Mouse (Mus musculus) urinary bladder, adult 2 months (tissue): ENCODE data around the gene Zfp60. TPM values are rescaled to one million over a fixed set of nuclear protein-coding genes. Genes with fewer than 3 reads are reported as not detected.
A peak's percentile ranks its signal among the peaks of the same experiment; 100 is the strongest.

Source experiments
- DNase-seq: peaks from one replicate; pipeline ENCODE4 v3.0.0; 2022; ENCODE audit warnings: low spot score
- polyA plus RNA-seq: library from polyadenylated mRNA; depleted of rRNA; stranded (reverse); fragments of >200 nt; gene quantifications from 2 replicates; pipeline ENCODE4 v1.2.3, GENCODE M21; 2012; rRNA removed

Gene Zfp60
- 6.3 and 8.1 TPM in 2 replicates for polyA plus RNA-seq

- peak; percentile 74 for DNase-seq
Measured at GRCm38 (mm10) chr7:27731281-27731883, at the start of gene Zfp60. Gene Zfp60 (plus strand): TSS chr7:27731389.

GRCm38 (mm10) chr7:27683218-27683617, 48.0 kb upstream of the Zfp60 start:
- DNase-seq = no peak

GRCm38 (mm10) chr7:27685220-27685619, 46.0 kb upstream of the Zfp60 start:
- no peak for DNase-seq

- no peak for DNase-seq
Measured at GRCm38 (mm10) chr7:27685681-27686080, 45.5 kb upstream of the Zfp60 start.

GRCm38 (mm10) chr7:27687043-27687442, 44.1 kb upstream of the Zfp60 start:
- DNase-seq = no peak

- no peak for DNase-seq
Measured at GRCm38 (mm10) chr7:27687836-27688235, 43.4 kb upstream of the Zfp60 start.

GRCm38 (mm10) chr7:27688246-27688788, 42.9 kb upstream of the Zfp60 start:
- no peak for DNase-seq

GRCm38 (mm10) chr7:27688815-27689612, 42.2 kb upstream of the Zfp60 start, which contains the start of gene Zfp607b:
Gene Zfp607b (plus strand): TSS chr7:27689340.
- DNase-seq = peak; percentile 67

- DNase-seq = no peak
Measured at GRCm38 (mm10) chr7:27691076-27691475, 40.1 kb upstream of the Zfp60 start.

- DNase-seq = no peak
Measured at GRCm38 (mm10) chr7:27696711-27697110, 34.5 kb upstream of the Zfp60 start.

GRCm38 (mm10) chr7:27710402-27710801, 20.8 kb upstream of the Zfp60 start:
- no peak for DNase-seq

- DNase-seq = no peak
Measured at GRCm38 (mm10) chr7:27721951-27722350, 9.2 kb upstream of the Zfp60 start.

GRCm38 (mm10) chr7:27725566-27726538, 5.3 kb upstream of the Zfp60 start:
- DNase-seq = no peak

- no peak for DNase-seq
Measured at GRCm38 (mm10) chr7:27727471-27727870, 3.7 kb upstream of the Zfp60 start.

- DNase-seq = no peak
Measured at GRCm38 (mm10) chr7:27731946-27732345, 757 bp downstream of the Zfp60 start.

- DNase-seq = no peak
Measured at GRCm38 (mm10) chr7:27732508-27732907, 1.3 kb downstream of the Zfp60 start.

GRCm38 (mm10) chr7:27735457-27735856, 4.3 kb downstream of the Zfp60 start:
- no peak for DNase-seq

GRCm38 (mm10) chr7:27756351-27757047, 25.3 kb downstream of the Zfp60 start:
- DNase-seq = no peak

GRCm38 (mm10) chr7:27757048-27757375, 25.8 kb downstream of the Zfp60 start:
- no peak for DNase-seq

GRCm38 (mm10) chr7:27765176-27765886, 34.1 kb downstream of the Zfp60 start:
- DNase-seq = no peak

GRCm38 (mm10) chr7:27789306-27789705, 58.1 kb downstream of the Zfp60 start:
- DNase-seq = no peak
